10 mouse cellular contexts compared by ENCODE assay signal in genomic region chr1:72963449-72963848, GRCm38 (mm10). TPM values are rescaled to one million over a fixed set of nuclear protein-coding genes. Genes with fewer than 3 reads are reported as not detected.
DNase-seq lines count a peak whose midpoint lies in the region; ATAC-seq lines count a peak whose summit lies in the region.
"Had no signal": no experiment of that assay in that cellular context is flagged by ENCODE, and none has a peak within 500 bp of the region (broad histone marks: within the 10 kb centered on the region; RNA-seq: fewer than 3 reads in every experiment).

No protein-coding gene starts in this region.

- H3K27ac ChIP-seq in forebrain, embryonic 11.5 days (ENCODE audit: low read depth, low read length): 0 out of 2 replicates have a peak overlapping the region, but pooled peaks have one; percentile 31
- H3K27ac ChIP-seq in heart, embryonic 15.5 days: peak overlapping the region; percentile 56
- H3K27ac ChIP-seq in midbrain, embryonic 13.5 days: no peak overlapping the region

- no peaks in the 10 kb centered on the region for H3K27me3 ChIP-seq in forebrain, embryonic 11.5 days (ENCODE audit: control insufficient read depth, insufficient read depth, low read length)
- no peaks in the 10 kb centered on the region for H3K27me3 ChIP-seq in heart, embryonic 15.5 days
- H3K27me3 ChIP-seq in midbrain, embryonic 13.5 days: no peaks in the 10 kb centered on the region

- H3K4me1 ChIP-seq in forebrain, embryonic 11.5 days (replicated peaks; ENCODE audit: control insufficient read depth, insufficient read depth, low read length): 0 out of 2 replicates have a peak, but pooled peaks cover 2% of the 10 kb centered on the region
- H3K4me1 ChIP-seq in heart, embryonic 15.5 days (replicated peaks): peaks cover 19% of the 10 kb centered on the region
- H3K4me1 ChIP-seq in midbrain, embryonic 13.5 days (replicated peaks): peaks cover 7% of the 10 kb centered on the region

- DNase-seq in frontal cortex, postnatal 25 days (ENCODE audit: low spot score in 2 of 2): no peak
- DNase-seq in forebrain, embryonic 11.5 days (ENCODE audit: low spot score): peak; percentile 53
- DNase-seq in layer of hippocampus, postnatal 10 days (ENCODE audit: low spot score in 2 of 2): peak; percentile 32 to 53
- no peak for DNase-seq in cerebellum, adult 8-10 months

- peak; percentile 73 for ATAC-seq in frontal cortex, adult (ENCODE audit: low TSS enrichment)
- ATAC-seq in forebrain, embryonic 11.5 days (replicated peaks; ENCODE audit: low FRiP score): peak; percentile 64
- peak; percentile 86 for ATAC-seq in heart, embryonic 15.5 days (replicated peaks; ENCODE audit: insufficient number of reproducible peaks, insufficient read depth, low FRiP score, low read depth)
- ATAC-seq in midbrain, embryonic 13.5 days: peak; percentile 76
- no peak for ATAC-seq in megakaryocyte, adult 5-6 weeks (ENCODE audit: poor library complexity, severe bottlenecking)

- 26% methylated on average over 7 of the region's 7 CpGs for WGBS in forebrain, embryonic 11.5 days
- 21% methylated on average over 7 of the region's 7 CpGs for WGBS in heart, embryonic 15.5 days
- WGBS in midbrain, embryonic 13.5 days: 34% methylated on average over 7 of the region's 7 CpGs

- no peaks in the 10 kb centered on the region for H3K36me3 ChIP-seq in forebrain, embryonic 11.5 days (ENCODE audit: control insufficient read depth, insufficient read depth, low read length)
- H3K36me3 ChIP-seq in heart, embryonic 15.5 days: no peaks in the 10 kb centered on the region
- H3K36me3 ChIP-seq in midbrain, embryonic 13.5 days: no peaks in the 10 kb centered on the region

- H3K9me3 ChIP-seq in forebrain, embryonic 11.5 days (ENCODE audit: control insufficient read depth, low read length): no peaks in the 10 kb centered on the region
- H3K9me3 ChIP-seq in heart, embryonic 15.5 days (replicated peaks): no peaks in the 10 kb centered on the region
- H3K9me3 ChIP-seq in midbrain, embryonic 13.5 days: no peaks in the 10 kb centered on the region

- no peak overlapping the region for H3K4me2 ChIP-seq in forebrain, embryonic 11.5 days (ENCODE audit: low read depth, low read length, severe bottlenecking)
- peak overlapping the region; percentile 42 for H3K4me2 ChIP-seq in heart, embryonic 15.5 days
- H3K4me2 ChIP-seq in midbrain, embryonic 13.5 days (replicated peaks): no peak overlapping the region

- H3K9ac ChIP-seq in forebrain, embryonic 11.5 days (ENCODE audit: low read length): no peak overlapping the region; the same call in 1 of the 2 replicates
- H3K9ac ChIP-seq in heart, embryonic 15.5 days: no peak overlapping the region
- H3K9ac ChIP-seq in midbrain, embryonic 13.5 days (replicated peaks): no peak overlapping the region

- H3K4me3 ChIP-seq in forebrain, embryonic 11.5 days (ENCODE audit: low read depth, low read length): no peak overlapping the region
- no peak overlapping the region for H3K4me3 ChIP-seq in heart, embryonic 15.5 days
- no peak overlapping the region for H3K4me3 ChIP-seq in midbrain, embryonic 13.5 days (replicated peaks)

RNA-seq across cellular contexts. Expression of gene Tnp1, which starts 52.3 kb away (rescaled TPM):
- not detected in 2 replicates for polyA plus RNA-seq in forebrain, embryonic 11.5 days (2014; fragmentation: Nextera tagmentation; extraction: Ambion mirVana)
- not detected in 2 replicates for polyA plus RNA-seq in heart, embryonic 15.5 days (2015; fragmentation: Nextera tagmentation; extraction: Ambion mirVana)
- not detected for total RNA-seq in layer of hippocampus, postnatal 10 days (2021)
- not detected in 2 replicates for polyA plus RNA-seq in midbrain, embryonic 13.5 days (2015; fragmentation: Nextera tagmentation; extraction: Ambion mirVana)
- not detected in 2 replicates for total RNA-seq in megakaryocyte, adult 5-6 weeks (2015)
- total RNA-seq in megakaryocyte, adult 5-6 weeks (2017): not detected in 2 replicates
- total RNA-seq: ES-E14 had no signal
- polyA plus RNA-seq: spleen, adult 2 months had no signal

Comparison
In these comparisons a context has a peak if more than half of its experiments do, and no peak if none do; other contexts are left out.
1. DNase-seq: peak in forebrain, embryonic 11.5 days (single experiment) and layer of hippocampus, postnatal 10 days (2 of 2); none in frontal cortex, postnatal 25 days (0 of 2) and cerebellum, adult 8-10 months (single experiment).